Mouse (Mus musculus) midbrain, embryonic 14.5 days (tissue): ENCODE measurements around the gene Gm21190. TPM values are rescaled to one million over a fixed set of nuclear protein-coding genes. Genes with fewer than 3 reads are reported as not detected.
"Not testable (repeated sequence)": the region's sequence is repeated elsewhere in the genome, so short reads cannot be mapped to it uniquely, and the experiment has no call there.

ENCODE experiments used
- ATAC-seq: fragments of 200-750 bp; cut with Nextera tagmentation; 2 replicates; pipeline ENCODE4 v1.8.0; 2017; ENCODE audit warnings: moderate number of reproducible peaks, moderate library complexity; ENCODE audit not compliant: low FRiP score, low TSS enrichment
- DNase-seq: peaks from one replicate; pipeline ENCODE4 v3.0.0-alpha.2; 2015
- H3K27ac ChIP-seq: fragments of 300-500 bp; sonication (generic); replicated peaks from 2 replicates; pipeline ENCODE4 v1.5.1; 2014; ENCODE audit warnings: mild to moderate bottlenecking, low read depth, low read length, moderate library complexity
- H3K27me3 ChIP-seq: fragments of 300-500 bp; sonication (generic); 2 replicates; pipeline ENCODE4 v1.6.1; 2014; ENCODE audit warnings: low read length, control low read depth, mixed read lengths; ENCODE audit not compliant: control insufficient read depth, insufficient read depth
- H3K36me3 ChIP-seq: fragments of 300-500 bp; sonication (generic); 2 replicates; pipeline ENCODE4 v1.6.1; 2014; ENCODE audit warnings: low read length, control low read depth; ENCODE audit not compliant: control insufficient read depth, insufficient read depth
- H3K4me1 ChIP-seq: fragments of 300-500 bp; sonication (generic); 2 replicates; pipeline ENCODE4 v1.6.1; 2014; ENCODE audit warnings: mild to moderate bottlenecking, antibody characterized with exemption, low read length, control low read depth; ENCODE audit not compliant: control insufficient read depth, insufficient read depth
- H3K4me2 ChIP-seq: fragments of 300-500 bp; sonication (generic); 2 replicates; pipeline ENCODE4 v1.6.1; 2014; ENCODE audit warnings: mild to moderate bottlenecking, low read length, moderate library complexity
- H3K4me3 ChIP-seq: fragments of 300-500 bp; sonication (generic); replicated peaks from 2 replicates; pipeline ENCODE4 v1.5.1; 2014; ENCODE audit warnings: low read depth, low read length
- H3K9ac ChIP-seq: fragments of 300-500 bp; sonication (generic); replicated peaks from 2 replicates; pipeline ENCODE4 v1.6.1; 2014; ENCODE audit warnings: mild to moderate bottlenecking, low read length, moderate library complexity
- H3K9me3 ChIP-seq: fragments of 300-500 bp; sonication (generic); 2 replicates; pipeline ENCODE4 v1.6.1; 2016; ENCODE audit warnings: low read length, control low read depth, mixed read lengths; ENCODE audit not compliant: control insufficient read depth
- WGBS: fragments of 180-500 bp; shearing (Covaris S2); extraction: QIAGEN DNeasy Blood & Tissue Kit; methylation state at CpG from one replicate; pipeline ENCODE4 v1.1.7; 2014; 5-methylcytosine and 5-hydroxymethylcytosine counted together
- polyA plus RNA-seq: library from polyadenylated mRNA; unstranded; fragments of >200 nt; fragmentation: Nextera tagmentation; extraction: Ambion mirVana; gene quantifications from 2 replicates; pipeline ENCODE4 v1.2.1, GENCODE M21; 2014

Gm21190 gene
- polyA plus RNA-seq, 1 experiment from 2014 or later: not detected

DNA sequence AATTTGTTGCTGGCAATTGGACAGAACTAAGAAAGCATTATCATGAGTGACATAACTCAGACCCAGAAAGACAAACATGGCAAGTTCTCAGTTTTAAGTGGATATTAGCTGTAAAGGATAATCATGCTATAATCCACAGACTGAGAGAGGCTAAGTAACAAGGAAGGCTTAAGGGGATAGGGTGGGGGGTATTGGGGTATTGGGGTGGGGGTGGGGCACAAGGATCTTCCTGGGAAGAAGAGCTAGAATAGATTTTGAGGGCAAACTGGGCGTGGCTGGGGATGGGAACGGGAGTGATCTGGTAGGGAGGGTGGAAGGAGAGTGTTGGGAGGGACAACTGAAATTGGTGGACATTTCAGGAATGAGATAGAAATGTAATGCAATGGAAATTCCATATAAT, 7.0 kb downstream of the Gm21190 start:
- ATAC-seq: peak; percentile 66; the same call in 1 of the 2 replicates

DNA sequence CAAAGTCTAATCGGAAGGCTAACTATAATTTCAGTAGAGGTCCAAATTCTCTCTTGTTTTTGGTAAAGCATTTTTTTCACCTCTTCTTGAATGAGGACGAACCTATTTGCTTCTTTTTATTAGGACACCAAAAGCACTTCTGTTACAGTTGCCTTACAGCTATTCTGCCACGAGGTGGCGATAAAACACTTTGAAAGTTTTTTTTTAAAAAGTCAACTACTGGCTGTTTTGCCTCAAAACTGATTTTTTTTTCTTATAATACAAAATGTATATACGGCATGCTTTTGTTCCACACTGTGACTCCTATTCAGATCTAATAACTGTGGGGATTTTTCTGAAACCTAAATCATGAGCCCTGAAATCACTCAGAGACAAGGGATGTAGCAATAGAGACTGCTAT, 8.6 kb downstream of the Gm21190 start:
- not testable (repeated sequence) for H3K4me3 ChIP-seq, ATAC-seq, H3K9me3 ChIP-seq, H3K9ac ChIP-seq, DNase-seq, H3K4me2 ChIP-seq, H3K27me3 ChIP-seq, H3K4me1 ChIP-seq, H3K36me3 ChIP-seq, H3K27ac ChIP-seq
- 25% methylated on average over 5 of the region's 5 CpGs for WGBS

More for the DNA sequence above, 7.0 kb downstream of the Gm21190 start:
- not testable (repeated sequence) for H3K27ac ChIP-seq, H3K4me3 ChIP-seq, H3K36me3 ChIP-seq, DNase-seq, H3K4me1 ChIP-seq, H3K27me3 ChIP-seq, H3K4me2 ChIP-seq, H3K9me3 ChIP-seq, H3K9ac ChIP-seq
- WGBS: 40% methylated on average over 2 of the region's 2 CpGs

DNA sequence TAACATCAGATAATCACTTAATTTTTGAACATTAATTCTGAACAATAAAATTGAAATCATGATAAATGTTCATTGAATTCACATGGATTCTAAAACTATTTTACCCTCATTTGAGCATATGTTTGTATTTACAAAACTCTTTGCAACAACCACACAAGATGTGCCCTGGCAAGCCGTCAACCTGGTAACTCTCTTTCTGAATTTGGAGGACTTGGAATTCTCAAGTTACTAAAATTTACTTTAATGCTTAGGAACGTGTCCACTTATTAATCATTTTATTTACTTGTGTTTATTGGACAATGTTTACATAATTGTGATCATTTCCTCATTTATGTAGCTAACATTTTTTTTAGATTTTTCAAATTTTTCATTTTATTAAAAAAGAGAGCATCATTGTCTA, 11.9 kb downstream of the Gm21190 start:
- H3K27ac ChIP-seq, H3K4me1 ChIP-seq, H3K9me3 ChIP-seq, H3K4me2 ChIP-seq, H3K36me3 ChIP-seq, H3K9ac ChIP-seq, H3K4me3 ChIP-seq, DNase-seq, H3K27me3 ChIP-seq: not testable (repeated sequence)
- ATAC-seq: peak; percentile 57; the same call in 1 of the 2 replicates
- 78% methylated on average over 2 of the region's 2 CpGs for WGBS

DNA sequence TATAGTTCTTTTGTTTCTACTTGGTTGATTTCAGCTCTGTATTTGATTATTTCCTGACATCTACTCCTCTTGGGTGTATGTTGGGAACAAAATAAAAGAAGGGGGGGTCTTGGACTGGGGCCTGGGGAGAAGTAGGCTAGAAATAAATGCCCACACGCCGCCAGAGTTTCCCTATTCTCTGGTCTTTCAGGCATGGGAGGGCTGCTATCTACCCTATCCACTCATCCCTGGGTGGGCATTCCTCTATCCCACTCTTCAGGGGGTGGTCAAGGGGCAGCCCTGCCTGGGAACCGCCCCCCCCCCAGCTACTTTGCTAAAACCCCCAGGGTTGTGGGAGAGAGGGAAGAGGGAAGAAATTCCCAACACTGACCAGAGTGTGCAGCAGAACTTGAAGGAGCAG, 16.8 kb downstream of the Gm21190 start:
- H3K4me3 ChIP-seq, DNase-seq, H3K4me2 ChIP-seq, H3K9ac ChIP-seq, ATAC-seq, H3K27ac ChIP-seq, H3K27me3 ChIP-seq, H3K4me1 ChIP-seq, H3K36me3 ChIP-seq: not testable (repeated sequence)
- WGBS: 62% methylated on average over 3 of the region's 3 CpGs
- peaks cover 26% of the 10 kb centered on the region for H3K9me3 ChIP-seq

DNA sequence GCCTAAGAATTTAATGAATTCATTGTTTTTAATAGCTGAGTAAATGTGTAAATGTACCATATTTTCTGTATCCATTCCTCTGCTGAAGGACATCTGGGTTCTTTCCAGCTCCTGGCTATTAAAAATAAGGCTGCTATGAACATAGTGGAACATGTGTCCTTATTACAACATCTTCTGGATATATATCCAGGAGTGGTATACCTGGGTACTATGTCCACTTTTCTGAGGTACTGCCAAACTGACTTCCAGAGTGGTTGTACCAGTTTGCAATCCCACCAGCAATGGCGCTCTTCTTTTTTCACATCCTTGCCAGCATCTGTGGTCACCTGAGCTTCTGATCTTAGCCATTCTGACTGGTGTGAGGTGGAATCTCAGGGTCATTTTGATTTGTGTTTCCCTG, 19.1 kb downstream of the Gm21190 start:
- H3K36me3 ChIP-seq, DNase-seq, H3K27me3 ChIP-seq, H3K9ac ChIP-seq, H3K27ac ChIP-seq, H3K4me1 ChIP-seq, H3K4me2 ChIP-seq, H3K4me3 ChIP-seq: not testable (repeated sequence)
- peak; percentile 70; the same call in 1 of the 2 replicates for ATAC-seq
- H3K9me3 ChIP-seq: peaks cover 37% of the 10 kb centered on the region
- WGBS: 82% methylated on average over 1 of the region's 1 CpGs

DNA sequence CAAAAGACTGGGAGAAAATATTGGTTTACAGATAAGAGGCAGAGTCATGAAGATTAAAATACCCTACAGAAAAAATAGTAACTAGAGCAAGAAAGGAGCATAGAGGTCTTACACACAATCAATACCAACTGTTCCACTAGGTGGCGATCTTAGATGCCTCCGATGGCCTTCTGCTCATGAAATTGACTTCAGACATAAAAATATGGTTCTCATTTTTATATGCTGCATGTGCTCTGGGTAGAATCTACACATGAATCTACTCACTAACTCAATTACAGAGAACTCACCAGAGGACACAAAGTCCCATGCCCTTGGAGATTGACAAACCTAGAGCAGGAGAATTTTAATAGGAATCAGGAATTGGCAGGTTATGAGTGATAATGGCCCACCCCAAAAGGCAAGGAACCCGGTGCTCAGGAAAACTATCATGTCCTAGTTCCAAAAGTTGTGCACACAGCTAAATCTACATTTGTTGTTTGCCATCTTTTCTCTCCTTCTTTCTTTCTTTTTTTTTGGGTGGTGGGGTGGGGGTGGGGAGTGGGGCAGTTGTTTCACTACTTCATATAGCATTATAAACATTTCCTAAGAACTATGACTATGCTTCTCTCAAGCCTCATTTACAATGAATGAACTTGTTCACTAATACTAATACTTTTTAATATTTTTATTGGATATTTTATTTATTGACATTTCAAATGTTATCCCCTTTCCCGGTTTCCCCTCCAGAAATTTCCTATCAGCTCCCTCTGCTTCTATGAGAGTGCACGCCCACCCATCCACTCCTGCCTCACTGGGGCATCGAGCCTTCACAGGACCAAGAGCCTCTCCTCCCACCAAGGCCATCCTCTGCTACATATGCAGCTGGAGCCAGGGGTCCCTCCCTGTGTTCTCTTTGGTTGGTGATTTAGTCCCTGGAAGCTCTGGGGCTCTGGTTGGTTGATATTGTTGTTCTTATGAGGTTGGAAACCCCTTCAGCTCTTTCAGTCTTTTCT, 20.3 kb downstream of the Gm21190 start:
- H3K27me3 ChIP-seq, DNase-seq, H3K36me3 ChIP-seq, H3K4me1 ChIP-seq, H3K27ac ChIP-seq, H3K4me3 ChIP-seq, H3K4me2 ChIP-seq, H3K9ac ChIP-seq: not testable (repeated sequence)
- WGBS: 62% methylated on average over 6 of the region's 6 CpGs
- H3K9me3 ChIP-seq: peaks cover 37% of the 10 kb centered on the region
- 0 out of 2 replicates have a peak, but pooled peaks have one; percentile 6 for ATAC-seq

DNA sequence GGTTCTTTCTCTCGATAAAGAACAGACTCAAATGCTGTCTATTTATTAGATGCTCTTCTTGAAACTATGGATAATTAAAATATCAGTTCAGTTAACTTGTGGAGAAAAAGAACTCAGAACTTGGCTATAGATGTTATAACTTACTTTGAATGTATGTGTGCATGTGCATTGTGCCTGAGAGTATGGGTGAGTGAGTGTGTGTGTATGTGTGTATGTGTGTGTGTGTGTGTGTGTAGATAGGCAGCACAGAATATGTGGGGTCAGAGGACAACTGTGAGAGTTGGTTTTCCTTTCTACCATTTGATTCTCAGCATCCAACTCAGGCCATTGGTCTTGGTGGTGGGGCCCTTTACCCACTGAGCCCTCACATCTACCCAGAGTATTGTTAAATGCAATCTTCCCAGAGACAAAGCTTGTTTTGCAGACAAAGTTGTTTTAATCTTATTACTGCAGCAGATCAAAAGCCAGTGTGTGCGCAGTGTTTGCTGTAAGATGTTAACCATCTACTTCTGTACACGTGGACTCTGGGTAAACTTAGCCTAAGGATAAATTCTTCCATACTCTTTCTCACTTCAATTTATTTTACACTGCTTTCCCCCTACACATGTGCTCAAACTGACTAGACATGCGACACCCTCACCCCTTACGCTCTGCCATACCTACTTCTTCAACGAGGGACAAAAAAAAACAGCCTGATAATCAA, 21.1 kb downstream of the Gm21190 start:
- not testable (repeated sequence) for H3K4me1 ChIP-seq, H3K27me3 ChIP-seq, H3K9ac ChIP-seq, H3K36me3 ChIP-seq, H3K4me2 ChIP-seq, H3K4me3 ChIP-seq, H3K27ac ChIP-seq
- H3K9me3 ChIP-seq: peaks cover 37% of the 10 kb centered on the region
- WGBS: 67% methylated on average over 6 of the region's 6 CpGs
- peak; percentile 3 for DNase-seq
- ATAC-seq: peak; percentile 76

DNA sequence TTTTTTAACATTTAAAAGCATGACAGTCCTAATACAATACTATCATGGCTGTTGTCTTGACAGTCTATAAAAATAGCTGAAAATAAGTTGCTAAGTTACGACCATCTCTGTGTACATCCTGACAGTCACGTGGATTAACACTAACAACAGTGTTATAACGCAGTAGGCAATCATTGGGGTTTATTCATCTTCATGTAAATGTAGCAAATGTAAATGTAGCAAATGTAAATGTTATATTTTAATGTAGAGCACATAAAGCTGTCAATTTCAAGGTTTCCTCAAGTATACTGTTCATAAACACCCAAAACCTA, 21.8 kb downstream of the Gm21190 start:
- H3K9me3 ChIP-seq: peaks cover 36% of the 10 kb centered on the region
- H3K27me3 ChIP-seq: no peaks in the 10 kb centered on the region
- no peak overlapping the region for H3K27ac ChIP-seq
- 72% methylated on average over 3 of the region's 3 CpGs for WGBS
- no peaks in the 10 kb centered on the region for H3K36me3 ChIP-seq
- ATAC-seq (peak; percentile 37), DNase-seq (no peak)
- no peak overlapping the region for H3K9ac ChIP-seq
- no peaks in the 10 kb centered on the region for H3K4me1 ChIP-seq
- no peak overlapping the region for H3K4me2 ChIP-seq
- H3K4me3 ChIP-seq: no peak overlapping the region
